Mouse (Mus musculus): ENCODE data around the gene Lrriq1. TPM values are rescaled to one million over a fixed set of nuclear protein-coding genes. Genes with fewer than 3 reads are reported as not detected.

The Lrriq1 gene
- polyA plus RNA-seq, 1 experiment, result 0.67 TPM

DNA sequence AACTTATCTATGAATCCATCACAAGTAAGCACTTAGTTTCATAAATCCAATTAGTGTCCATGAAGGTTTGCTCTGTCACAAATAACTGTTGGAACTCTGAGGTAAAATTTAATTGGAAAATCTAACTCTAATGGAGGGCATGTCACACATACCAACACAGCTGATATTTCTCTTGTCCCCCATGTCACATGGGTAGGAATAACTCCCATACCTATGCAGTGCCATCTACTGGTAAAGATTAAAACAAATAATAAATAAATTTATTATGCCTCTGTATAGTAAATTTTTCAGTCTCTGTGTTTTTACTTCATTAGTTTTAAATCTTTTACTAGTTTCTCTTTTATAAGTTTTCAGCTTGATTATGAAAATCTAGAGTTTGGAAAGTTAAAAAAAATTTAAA is 236.5 kb downstream of the Lrriq1 start:
- Histone ChIP-seq H3K4me1 (ENCODE audit: control insufficient read depth, insufficient read depth, low read length) (no peaks in the 10 kb centered on the region), H3K4me3 (ENCODE audit: insufficient read depth, low read length) (no peak overlapping the region)
- TF ChIP-seq POLR2A (IDR thresholded peaks at IDR 0.05; ENCODE audit: low read depth, low read length) (no peak), CTCF (IDR thresholded peaks at IDR 0.05; ENCODE audit: borderline replicate concordance, insufficient read depth, low read length) (no peak)

More for the DNA sequence above, 236.5 kb downstream of the Lrriq1 start:
- no peak overlapping the region for H3K27ac ChIP-seq (ENCODE audit: insufficient read depth, low read length)

Other genes starting within 250 kb of the Lrriq1 start
- 10.7 and 18.7 TPM in 2 replicates for gene Alx1, start 206.1 kb downstream of the Lrriq1 start, polyA plus RNA-seq (2011; ENCODE audit: insufficient read length, low read depth, missing spikeins)
- 2.8 and 3.6 TPM in 2 replicates for gene Slc6a15, start 131.5 kb upstream of the Lrriq1 start, polyA plus RNA-seq (2011; ENCODE audit: insufficient read length, low read depth, missing spikeins)

Data from embryonic fibroblast, embryonic 13.5 days (primary cell).